Mouse (Mus musculus): ENCODE results near the gene Ddah2. TPM values are rescaled to one million over a fixed set of nuclear protein-coding genes. Genes with fewer than 3 reads are reported as not detected.

The Ddah2 gene
- total RNA-seq, 2 experiments from 2014 or later = 35.2 to 51.7 TPM

DNA sequence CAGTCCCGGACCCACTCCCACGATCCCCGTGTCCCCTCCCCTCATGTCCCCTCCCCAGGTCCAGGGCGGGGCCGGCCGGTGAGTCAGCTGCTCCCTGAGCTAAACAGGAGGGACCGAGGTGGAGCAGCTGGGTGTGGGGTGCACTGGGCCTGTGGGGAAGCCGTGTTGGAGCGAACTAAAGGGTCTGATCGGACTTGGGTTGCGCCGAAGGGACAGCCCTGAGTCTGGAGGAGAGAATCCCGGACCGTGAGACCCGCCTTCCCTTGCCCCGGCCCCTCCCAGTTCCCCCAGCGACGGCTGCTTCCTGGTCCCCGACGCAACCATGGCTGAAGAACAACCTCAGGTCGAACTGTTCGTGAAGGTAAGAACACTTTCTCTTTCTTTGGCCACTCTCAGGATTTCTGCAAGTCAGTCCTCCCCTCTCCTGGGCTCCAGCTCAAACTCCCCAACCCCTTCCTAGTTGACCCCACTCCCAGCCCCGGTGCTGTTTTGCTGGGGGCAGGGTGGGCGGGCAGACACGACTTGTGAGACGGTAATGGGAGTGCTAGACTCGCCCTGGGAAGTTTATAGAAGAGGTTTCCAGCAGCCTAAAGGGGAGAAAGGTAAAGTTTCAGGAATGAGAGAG is 8.6 kb upstream of the Ddah2 start:
- peak; percentile 86 for DNase-seq

DNA sequence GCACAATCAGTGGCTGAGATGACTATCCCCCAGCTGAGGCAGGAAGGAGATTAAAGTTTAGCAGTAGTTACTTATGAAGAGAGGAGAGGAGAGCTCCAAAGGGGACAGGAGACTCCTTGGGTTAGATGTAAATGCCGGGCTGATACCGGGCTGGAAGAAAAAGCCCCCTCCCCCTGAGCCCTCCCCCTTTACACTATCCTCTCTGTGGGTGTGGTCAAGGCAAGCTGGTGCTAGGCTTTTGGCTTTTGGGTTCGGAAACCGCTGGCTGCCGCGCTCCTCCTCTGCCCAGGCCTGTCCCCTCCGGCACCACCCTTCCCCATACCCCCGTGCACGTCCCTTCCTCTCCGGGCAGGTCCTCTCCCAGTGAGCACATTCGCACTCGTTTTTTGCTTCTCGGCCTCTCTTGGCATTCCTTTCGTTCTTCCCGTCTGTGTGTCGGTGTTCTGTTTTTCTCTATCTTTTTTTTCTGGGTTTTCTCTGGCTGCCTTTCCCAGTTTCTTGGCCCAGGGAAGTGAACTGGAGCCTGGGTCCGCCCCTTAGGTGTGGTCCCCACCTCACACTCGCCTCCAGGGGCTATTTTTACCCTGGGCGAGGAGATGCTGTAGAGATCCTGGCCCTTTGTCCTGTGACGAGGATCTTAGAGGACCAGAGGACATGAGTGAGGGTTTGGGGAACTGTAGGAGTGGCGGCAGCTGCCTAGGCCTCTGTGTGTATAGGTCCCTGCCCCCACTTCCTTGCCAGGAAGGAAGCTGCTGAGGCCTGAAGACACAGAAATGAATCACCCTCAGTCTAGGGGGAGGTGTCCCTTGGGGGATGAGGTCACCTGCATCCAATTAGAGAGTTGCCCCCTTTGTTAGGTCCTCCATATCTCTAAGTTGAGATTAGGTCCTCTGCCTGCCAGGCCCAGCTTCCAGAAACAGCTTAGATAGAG is 7.4 kb upstream of the Ddah2 start:
- DNase-seq = peak; percentile 78

DNA sequence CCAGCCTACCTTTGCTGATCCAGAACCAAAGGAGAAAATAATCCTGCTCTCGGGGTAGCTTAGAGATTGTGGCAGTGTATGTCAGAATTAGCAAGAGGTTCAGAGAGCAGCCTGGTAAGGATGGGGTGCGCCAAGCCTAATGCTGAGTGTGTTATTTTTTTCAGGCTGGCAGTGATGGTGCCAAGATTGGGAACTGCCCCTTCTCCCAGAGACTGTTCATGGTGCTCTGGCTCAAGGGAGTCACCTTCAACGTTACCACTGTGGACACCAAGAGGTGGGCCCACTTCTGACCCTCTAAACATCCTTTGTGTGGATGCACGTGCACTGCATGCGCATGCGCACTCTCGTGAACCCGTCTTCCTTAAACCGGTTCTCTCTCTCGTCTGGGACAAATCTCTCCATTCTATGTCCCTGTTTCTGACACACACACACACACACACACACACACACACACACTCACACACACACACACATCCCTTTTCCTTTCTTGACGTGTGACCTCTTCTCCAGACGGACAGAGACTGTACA is 6.5 kb upstream of the Ddah2 start:
- no peak for DNase-seq

DNA sequence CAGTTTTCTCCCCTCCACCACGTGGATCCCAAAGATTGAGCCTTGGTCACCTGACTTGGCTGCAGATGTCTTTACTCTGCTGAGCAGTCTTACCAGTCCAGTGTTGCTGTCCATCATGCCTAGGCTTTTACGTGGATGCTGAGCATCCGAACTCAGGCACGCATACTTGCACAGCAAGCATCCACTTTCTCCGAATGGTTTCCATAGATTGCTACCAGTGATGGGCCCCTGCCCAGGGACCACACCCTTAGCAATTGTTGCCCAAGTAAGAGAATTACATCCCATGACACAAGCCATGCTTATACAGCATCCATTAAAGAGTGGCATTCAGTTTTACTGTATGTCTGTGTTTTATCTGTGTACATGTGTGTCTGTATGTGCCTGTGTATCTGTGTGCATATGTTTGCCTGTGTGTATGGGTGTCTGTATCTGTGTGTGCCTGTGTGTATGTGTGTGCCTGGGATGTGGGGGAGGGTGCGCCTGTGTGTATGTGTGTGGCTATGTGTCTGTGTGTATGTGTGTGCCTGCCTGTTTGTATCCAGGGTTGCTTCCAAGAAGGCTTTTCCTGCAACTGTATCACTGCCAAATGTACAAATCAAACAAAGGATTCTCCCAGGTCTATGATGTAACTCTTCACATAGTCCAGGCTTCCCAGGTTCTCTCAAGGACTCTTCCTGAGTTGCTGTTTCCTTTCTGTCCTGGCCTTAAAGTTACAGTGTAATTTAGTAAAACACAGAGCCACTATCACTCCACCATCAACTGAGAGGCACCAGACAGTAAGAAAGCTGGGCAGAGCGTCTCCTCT is 2.9 kb upstream of the Ddah2 start:
- no peak for DNase-seq

DNA sequence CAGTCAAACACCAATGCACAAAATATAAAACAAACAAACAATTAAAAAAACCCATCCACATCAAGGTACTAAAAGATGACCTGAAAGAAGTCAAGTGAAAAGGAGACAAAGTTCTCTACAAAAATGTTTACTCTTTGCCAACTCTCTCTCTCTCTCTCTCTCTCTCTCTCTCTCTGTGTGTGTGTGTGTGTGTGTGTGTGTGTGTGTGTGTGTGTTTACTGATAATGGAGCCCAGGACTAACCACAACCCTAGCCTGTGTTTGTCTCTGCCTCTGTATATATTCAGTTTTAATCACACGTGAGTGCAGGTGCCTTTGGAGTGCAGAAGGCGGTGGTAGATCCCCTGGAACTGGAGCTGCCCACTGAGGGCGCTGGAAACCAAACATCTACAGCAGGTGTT is 1.7 kb upstream of the Ddah2 start:
- DNase-seq = no peak

DNA sequence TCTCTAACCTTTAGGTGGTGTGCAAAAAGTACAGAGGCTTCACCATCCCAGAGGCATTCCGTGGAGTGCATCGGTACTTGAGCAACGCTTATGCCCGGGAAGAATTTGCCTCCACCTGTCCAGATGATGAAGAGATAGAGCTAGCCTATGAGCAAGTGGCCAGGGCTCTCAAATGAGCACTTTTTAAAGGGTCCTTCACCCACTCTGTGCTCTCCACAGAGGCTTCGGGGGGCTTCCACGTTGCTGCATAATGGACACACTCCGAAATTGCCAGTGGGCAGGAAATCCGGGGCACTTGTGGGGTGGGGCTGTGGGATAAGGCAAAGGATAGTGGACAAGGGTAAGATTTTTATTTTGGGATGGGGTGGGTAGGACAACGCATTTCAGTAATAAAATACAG is 519 bp upstream of the Ddah2 start:
- no peak for DNase-seq

DNA sequence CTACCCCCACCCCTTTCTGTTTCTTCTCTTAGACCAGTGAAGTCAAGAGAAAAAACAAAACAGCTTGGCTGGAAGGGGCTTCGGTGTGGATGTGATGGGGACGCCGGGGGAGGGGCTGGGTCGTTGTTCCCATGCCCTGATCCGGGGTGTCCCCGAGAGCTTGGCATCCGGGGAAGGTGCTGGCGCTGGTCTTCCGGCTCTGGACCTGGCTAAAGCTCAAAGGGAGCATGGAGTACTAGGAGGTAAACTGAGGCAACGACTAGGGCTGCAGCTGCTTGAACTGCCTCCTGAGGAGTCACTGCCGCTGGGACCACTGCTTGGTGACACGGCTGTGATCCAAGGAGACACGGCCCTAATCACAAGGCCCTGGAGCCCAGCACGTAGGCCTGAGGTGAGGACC is 1.2 kb downstream of the Ddah2 start:
- no peak for DNase-seq

DNA sequence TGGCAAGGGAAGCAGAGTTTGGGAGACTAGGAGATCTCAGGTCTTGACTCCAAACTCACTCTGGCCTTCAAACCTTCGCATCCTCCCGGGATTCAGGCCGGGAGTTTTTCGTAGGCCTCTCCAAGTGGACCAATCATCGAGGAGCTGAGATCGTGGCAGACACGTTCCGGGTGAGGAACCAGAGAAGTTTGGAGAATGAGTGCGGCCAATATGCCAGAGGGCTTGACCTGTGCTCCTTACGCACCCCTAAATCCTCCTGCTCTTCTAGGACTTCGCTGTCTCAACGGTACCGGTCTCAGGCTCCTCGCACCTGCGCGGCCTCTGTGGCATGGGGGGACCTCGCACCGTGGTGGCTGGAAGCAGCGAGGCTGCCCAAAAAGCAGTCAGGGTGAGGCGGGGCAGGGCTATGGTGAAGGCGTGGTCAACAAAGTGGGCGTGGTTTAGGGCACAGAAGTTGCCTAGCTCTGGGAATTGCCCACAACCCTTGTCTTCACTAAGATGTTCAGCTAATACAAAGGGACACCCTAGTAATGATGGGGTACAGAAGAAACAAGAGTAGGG is 2.0 kb downstream of the Ddah2 start:
- no peak for DNase-seq

DNA sequence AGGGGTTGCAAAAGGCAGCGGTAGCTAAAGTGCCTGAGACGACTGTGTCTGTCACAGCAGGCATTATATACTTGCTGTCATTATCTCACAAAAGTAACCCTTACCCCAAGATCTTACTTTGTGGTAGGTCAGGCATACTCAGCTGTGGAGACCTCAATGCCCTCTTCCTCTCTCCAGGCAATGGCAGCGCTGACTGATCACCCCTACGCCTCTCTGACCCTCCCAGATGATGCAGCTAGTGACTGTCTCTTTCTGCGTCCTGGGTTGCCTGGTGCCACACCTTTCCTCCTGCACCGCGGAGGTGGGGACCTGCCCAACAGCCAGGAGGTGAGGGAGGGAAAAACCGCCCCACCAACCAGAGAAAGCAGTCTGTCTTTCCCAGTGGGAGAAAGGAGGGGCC is 2.5 kb downstream of the Ddah2 start:
- no peak for DNase-seq

DNA sequence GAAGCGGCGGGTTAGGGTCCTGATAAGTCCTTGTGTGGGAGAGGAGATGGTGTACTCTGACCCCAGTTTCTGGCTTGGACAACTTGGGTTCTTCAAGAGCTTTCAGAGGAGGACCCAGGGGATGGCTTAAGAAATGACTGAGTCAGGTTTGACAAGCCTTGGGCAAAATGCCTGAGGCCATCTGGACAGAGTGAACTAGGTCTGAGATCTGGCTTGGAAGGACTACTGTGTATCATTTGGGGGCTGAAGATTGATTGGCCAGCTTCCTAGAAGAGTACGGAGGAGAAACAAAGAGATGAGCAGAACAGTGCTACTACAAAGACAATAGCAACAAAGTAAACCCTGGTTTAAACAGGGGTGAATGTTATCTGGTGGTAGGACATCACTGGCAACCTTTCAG is 4.6 kb downstream of the Ddah2 start:
- DNase-seq = no peak

DNA sequence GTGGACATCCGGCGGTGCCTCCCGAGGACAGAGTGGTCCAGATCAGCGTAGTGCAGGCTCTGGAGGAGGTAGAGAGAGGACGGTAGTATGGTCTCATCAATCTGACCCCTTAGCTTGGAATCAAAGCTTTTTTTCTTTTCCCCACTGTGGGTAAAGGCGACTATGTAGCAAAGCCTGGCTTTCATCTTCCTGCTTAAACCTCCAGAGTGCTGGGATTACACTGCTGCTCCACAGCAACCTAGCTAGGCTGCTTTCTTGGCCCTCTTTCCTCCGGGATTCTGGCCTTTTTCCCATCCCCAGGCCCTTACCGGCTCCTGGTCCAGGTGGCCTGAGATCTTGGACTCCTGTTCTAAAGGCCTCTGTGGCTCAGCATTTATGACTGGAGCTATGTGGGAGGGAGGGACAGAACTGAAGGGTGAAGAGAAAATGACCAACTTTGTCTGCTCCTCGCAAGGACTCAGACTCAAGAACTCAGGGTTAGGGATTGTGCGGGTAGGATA is 5.6 kb downstream of the Ddah2 start:
- DNase-seq = no peak

DNA sequence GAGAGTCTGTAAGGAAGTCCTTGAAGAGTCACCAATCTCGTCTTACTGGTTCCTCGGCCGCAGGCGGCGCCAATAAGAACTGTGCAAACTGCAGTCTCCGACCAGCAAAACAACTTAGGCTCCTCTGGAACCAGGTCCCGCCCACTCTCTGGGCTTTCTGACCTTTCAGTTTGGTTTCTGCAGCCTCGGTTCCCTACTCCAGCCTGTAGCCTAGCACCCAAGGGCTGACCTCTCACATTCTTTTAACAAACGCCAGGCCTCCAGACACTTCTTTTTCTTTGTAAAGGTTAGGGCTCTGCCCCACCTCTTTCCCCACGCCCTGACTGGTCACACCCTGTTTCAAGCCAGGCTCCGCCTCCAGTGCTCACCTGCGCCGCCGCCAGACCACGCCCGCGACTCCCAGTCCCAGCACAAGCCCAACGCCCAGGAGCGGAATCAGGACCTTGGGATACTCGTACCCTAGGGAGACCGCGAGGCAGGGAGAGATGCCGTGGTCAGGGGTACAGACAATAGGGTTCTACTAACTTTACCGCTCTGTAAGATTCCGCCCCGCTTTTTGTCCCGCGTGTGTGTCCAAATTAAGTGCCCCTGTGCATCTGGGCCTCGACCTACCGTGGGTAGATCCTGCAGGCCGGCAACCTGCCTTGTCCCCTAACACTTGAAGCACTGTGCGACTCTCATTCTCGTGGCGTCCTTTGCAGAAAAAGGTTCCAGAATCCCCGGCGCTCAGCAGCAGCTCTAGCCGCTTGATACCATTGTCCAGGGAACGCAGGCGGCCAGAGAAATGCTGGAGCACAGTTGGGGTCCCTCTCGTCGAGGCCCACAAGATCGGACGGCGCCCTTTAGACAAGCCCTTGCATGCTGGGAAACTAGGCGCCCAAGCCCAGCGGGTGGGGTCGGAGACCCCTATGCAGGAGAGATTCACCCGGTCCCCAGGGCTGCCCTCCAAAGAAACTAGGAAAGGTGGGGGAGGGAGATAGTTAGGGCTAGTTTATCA is 6.4 kb downstream of the Ddah2 start, which contains the start of gene Ly6g6c:
Ly6g6c (plus strand) TSS at position 438 of the 997 bp plus-strand sequence.
- DNase-seq = peak; percentile 52

DNA sequence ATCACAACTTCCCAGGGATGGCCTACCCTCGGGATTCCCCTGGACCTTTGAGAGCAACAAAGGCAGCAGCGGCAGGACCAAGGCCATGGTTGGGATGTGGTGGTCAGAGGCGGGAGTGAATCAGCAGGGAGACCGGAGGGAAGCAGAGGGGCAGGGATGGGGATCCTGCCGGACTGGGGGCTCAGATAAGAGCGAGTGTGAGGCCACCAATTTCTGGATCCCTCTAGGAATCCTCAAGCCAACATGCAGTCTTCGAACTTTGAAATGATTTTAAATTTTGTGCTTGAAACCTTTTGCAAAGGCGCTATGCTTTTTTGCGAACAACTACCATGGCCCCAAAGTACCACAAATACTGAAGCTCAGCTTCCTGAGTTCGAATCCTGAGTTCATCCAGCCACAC is 7.2 kb downstream of the Ddah2 start, which contains the start of gene Mpig6b:
Mpig6b (minus strand) TSS at position 101 of the 400 bp plus-strand sequence.
- DNase-seq = no peak

DNA sequence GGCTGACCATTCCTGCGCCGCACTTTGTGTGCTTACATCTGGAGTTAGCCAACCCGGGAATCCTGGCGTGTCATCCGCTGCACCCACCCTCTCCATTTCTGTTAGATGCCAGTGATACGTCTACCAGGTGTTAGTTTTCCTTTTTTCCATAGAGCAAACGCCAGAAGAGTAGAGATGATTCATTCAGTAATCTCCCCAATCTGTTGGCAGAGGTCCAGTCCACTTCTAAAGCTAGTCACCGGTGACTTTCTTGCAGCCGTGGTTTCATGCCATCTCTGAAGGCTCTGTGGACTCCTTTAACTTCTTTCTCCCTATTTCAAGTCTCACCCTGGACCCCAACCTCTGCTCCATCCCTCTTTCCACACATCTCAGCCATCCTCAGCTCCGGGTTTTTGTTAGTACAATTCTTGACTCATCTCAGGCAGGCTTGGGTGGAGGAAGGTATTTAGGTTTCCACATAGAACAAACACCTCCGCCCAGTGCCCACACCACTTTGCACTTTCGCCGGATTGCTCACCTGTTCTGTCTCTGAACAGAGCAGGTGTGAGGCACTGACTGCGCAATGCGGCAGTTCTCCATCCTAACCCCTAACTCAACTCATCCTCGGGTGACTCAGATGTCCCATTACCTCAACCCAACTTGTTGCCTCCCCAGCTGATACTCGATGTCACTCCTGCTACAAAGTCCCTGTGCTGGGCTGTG is 9.5 kb downstream of the Ddah2 start:
- DNase-seq = no peak

DNA sequence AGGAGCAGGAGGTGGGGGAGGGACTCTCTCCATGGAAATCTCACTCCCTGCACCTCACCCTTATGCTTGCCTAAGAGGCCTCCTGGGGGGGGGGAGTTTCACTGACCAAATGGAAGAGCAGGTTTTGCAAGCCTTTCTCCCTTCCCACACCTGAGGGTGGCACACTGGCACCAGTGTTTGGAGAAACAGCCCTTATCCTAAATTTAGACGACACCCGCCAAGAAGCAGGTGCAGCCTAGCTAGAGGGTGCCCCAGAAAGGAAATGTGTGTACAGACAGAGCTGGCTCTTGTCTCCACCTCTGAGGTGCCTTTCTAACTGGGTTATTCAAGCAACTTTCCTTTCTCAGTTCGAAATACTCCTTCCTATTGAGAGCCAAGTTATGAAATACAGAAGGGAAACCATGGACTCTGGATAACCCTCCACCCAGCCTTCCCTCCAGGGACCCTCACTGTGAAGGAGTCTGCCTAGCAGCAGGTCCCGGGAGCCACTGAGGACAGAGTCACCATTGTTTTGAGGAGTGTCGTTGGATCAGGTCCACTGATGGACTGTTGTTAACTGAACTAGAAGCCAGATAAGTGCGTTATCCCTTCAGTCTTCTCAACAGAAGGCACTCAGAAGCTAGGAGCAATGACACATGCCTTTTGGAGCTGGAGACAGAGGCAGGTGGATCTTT is 11.9 kb downstream of the Ddah2 start:
- DNase-seq = no peak

DNA sequence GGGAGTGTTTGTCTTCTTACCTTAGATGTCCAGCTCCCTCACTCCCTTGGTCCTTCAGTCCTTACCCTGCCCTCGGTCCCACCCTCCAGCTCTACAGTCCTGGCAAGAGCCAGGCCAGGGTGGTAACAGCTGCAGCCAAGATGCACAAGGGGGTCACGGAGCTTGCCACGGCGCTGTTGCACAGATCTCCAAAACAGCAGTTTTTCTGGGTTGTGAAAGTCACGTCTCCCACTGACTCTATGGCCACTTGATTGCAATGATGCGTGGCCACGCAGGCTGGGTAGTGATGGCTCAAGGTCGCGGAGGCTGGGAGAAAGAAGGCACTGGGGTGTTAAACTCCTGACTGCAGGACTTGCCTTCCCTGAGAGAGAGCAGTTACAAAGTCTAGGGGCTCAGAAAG is 12.6 kb downstream of the Ddah2 start:
- DNase-seq = no peak

DNA sequence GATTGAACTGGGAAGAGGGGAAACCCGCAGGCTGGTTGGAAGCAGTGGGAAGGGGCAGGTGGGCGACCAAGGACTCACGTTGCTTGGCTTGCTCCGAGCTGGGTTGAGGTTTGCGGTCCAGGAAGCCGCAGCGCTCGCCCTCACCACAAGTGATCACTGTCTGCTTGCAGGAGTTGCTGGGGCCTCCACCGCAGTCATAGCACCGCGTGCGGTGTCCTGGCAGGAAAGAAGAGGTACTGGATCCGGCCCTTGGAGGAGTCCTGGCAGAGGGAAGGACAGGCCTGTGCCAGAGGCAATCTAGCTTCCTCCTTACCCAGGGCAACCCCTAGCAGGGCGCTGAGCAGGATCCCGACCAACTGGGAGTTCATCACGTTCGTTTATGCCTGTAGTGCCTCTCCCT is 15.3 kb downstream of the Ddah2 start:
- no peak for DNase-seq

DNA sequence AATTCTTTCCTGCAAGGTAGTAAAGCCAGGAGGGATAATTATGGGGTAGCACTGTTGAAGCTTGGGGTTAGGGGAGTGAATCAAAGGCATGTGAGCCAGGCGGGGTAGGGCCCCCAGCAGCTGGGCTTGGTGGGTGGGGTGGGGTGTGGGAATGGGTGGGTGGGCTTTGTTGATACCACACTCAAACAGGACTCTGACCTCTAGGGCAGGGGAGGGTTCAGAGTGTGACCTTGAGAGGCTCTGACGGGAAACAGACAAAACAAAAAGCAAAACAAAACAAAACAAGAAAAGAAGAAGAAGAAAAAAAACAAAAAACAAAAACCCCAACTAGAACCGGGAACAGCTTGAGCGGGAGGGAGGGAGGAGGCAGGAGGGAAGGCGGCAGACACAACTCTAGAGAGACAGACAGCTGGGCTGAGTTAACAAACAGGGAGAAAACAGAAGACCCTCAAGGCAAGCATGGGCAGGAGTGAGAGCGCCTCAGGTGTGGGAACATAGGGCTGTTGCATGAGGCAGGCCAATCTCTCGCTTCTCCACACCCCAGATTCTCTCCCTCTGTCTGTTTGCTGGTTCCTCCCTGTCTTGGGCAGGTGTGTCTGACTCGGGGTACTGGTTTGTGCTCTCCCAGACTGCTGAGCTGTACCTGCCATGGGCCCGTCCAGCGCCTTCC is 17.8 kb downstream of the Ddah2 start, which contains the start of gene Ly6g6e:
Ly6g6e (plus strand) TSS at position 396 of the 670 bp plus-strand sequence.
- DNase-seq = no peak

DNA sequence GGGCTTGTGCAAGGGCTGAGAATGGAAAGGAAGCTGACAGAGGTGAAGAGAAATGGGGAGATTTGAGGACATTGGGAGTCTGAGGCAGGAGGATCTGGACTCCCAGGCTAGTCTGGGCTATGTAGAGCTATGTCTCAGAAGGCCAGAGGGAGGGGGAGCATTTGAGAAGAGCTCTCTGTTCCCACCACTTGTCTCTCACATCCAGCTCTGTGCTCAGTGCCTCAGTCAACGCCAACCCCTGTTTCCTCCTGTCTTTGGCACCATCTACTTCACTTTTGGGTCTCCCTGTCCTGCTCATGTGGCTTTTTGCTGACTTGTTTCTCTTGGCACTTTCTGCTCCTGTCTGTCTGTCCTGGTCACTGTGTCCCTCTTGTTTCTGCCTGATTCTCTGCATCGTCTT is 18.4 kb downstream of the Ddah2 start:
- DNase-seq = no peak
